ENCODE assay signal across 9 mouse cellular contexts in genomic region chr7:31172238-31172637, GRCm38 (mm10). TPM values are rescaled to one million over a fixed set of nuclear protein-coding genes. Genes with fewer than 3 reads are reported as not detected.
A peak's percentile ranks its signal among the peaks of the same experiment; 100 is the strongest.
DNase-seq lines count a peak whose midpoint lies in the region; ATAC-seq and TF ChIP-seq lines count a peak whose summit lies in the region.
"Had no signal": no experiment of that assay in that cellular context is flagged by ENCODE, and none has a peak within 500 bp of the region (broad histone marks: within the 10 kb centered on the region; RNA-seq: fewer than 3 reads in every experiment).

No protein-coding gene starts in this region.

- H3K27ac ChIP-seq in forebrain, postnatal 0 days (ENCODE audit: low read depth, low read length): no peak overlapping the region
- no peak overlapping the region for H3K27ac ChIP-seq in forebrain, embryonic 10.5 days
- H3K27ac ChIP-seq: neural tube, embryonic 13.5 days had no signal

- peak; percentile 55 for TF ChIP-seq CTCF in forebrain, postnatal 0 days (IDR thresholded peaks at IDR 0.05; ENCODE audit: low read depth)

- no peaks in the 10 kb centered on the region for H3K9me3 ChIP-seq in forebrain, postnatal 0 days (ENCODE audit: low read length)
- H3K9me3 ChIP-seq in forebrain, embryonic 10.5 days: no peaks in the 10 kb centered on the region
- H3K9me3 ChIP-seq: neural tube, embryonic 13.5 days had no signal

- no peak for ATAC-seq in forebrain, postnatal 0 days

- 14% methylated on average over 2 of the region's 2 CpGs for WGBS in forebrain, postnatal 0 days
- WGBS in forebrain, embryonic 10.5 days: 21% methylated on average over 2 of the region's 2 CpGs

- peak; percentile 13 for DNase-seq in forebrain, postnatal 0 days
- DNase-seq in forebrain, embryonic 10.5 days (ENCODE audit: extremely low spot score, low spot score): no peak
- peak; percentile 33 for DNase-seq in urinary bladder, postnatal 14 days (ENCODE audit: low spot score)
- DNase-seq in urinary bladder, postnatal 25 days (ENCODE audit: low spot score): no peak
- peak; percentile 56 for DNase-seq in embryo, embryonic 11 days
- peak; percentile 60 for DNase-seq in lung, postnatal 10 days
- DNase-seq in thymus, postnatal 25 days: peak; percentile 76
- DNase-seq in frontal cortex, postnatal 14 days (ENCODE audit: low spot score in 2 of 2): no peak

- no peaks in the 10 kb centered on the region for H3K4me1 ChIP-seq in forebrain, postnatal 0 days (ENCODE audit: insufficient read depth)
- no peaks in the 10 kb centered on the region for H3K4me1 ChIP-seq in forebrain, embryonic 10.5 days
- H3K4me1 ChIP-seq: neural tube, embryonic 13.5 days had no signal

- H3K9ac ChIP-seq in forebrain, postnatal 0 days: no peak overlapping the region
- H3K9ac ChIP-seq: neural tube, embryonic 13.5 days had no signal

- no peaks in the 10 kb centered on the region for H3K27me3 ChIP-seq in forebrain, postnatal 0 days (ENCODE audit: insufficient read depth, low read length)
- H3K27me3 ChIP-seq in forebrain, embryonic 10.5 days (ENCODE audit: poor library complexity, severe bottlenecking): no peaks in the 10 kb centered on the region
- H3K27me3 ChIP-seq: neural tube, embryonic 13.5 days had no signal

- no peak overlapping the region for H3K4me2 ChIP-seq in forebrain, postnatal 0 days (ENCODE audit: low read depth)
- H3K4me2 ChIP-seq: neural tube, embryonic 13.5 days had no signal

- H3K4me3 ChIP-seq in forebrain, postnatal 0 days (ENCODE audit: low read depth, low read length): no peak overlapping the region
- H3K4me3 ChIP-seq in forebrain, embryonic 10.5 days: no peak overlapping the region
- H3K4me3 ChIP-seq: neural tube, embryonic 13.5 days had no signal

- H3K36me3 ChIP-seq in forebrain, postnatal 0 days (ENCODE audit: insufficient read depth): no peaks in the 10 kb centered on the region
- no peaks in the 10 kb centered on the region for H3K36me3 ChIP-seq in forebrain, embryonic 10.5 days (replicated peaks)
- H3K36me3 ChIP-seq: neural tube, embryonic 13.5 days had no signal

RNA-seq across cellular contexts. Expression of gene Gramd1a, which starts 16.5 kb away (rescaled TPM):
- total RNA-seq in forebrain, postnatal 0 days (2014; rRNA removed): 244 and 265 TPM in 2 replicates
- 176 and 178 TPM in 2 replicates for polyA plus RNA-seq in forebrain, postnatal 0 days (2015; fragmentation: Nextera tagmentation; extraction: Ambion mirVana)
- polyA plus RNA-seq in forebrain, embryonic 10.5 days (2016; fragmentation: Nextera tagmentation; extraction: Ambion mirVana): 74.5 and 79.7 TPM in 2 replicates

RNA-seq across cellular contexts. Expression of gene Scn1b, which starts 45.4 kb away (rescaled TPM):
- total RNA-seq in forebrain, postnatal 0 days (2014; rRNA removed): 26.7 and 38.0 TPM in 2 replicates
- 24.4 and 29.8 TPM in 2 replicates for polyA plus RNA-seq in forebrain, postnatal 0 days (2015; fragmentation: Nextera tagmentation; extraction: Ambion mirVana)
- 0.25 and 0.55 TPM in 2 replicates for polyA plus RNA-seq in forebrain, embryonic 10.5 days (2016; fragmentation: Nextera tagmentation; extraction: Ambion mirVana)

RNA-seq across cellular contexts. Expression of gene Hpn, which starts 57.1 kb away (rescaled TPM):
- total RNA-seq in forebrain, postnatal 0 days (2014; rRNA removed): 0.48 TPM in 1 of 2 replicates, not detected in the other
- 0.19 and 0.61 TPM in 2 replicates for polyA plus RNA-seq in forebrain, postnatal 0 days (2015; fragmentation: Nextera tagmentation; extraction: Ambion mirVana)
- 1.4 and 1.9 TPM in 2 replicates for polyA plus RNA-seq in forebrain, embryonic 10.5 days (2016; fragmentation: Nextera tagmentation; extraction: Ambion mirVana)

Comparison
In these comparisons a context has a peak if more than half of its experiments do, and no peak if none do; other contexts are left out.
1. DNase-seq: peak in forebrain, postnatal 0 days (single experiment), urinary bladder, postnatal 14 days (single experiment), embryo, embryonic 11 days (single experiment), lung, postnatal 10 days (single experiment) and thymus, postnatal 25 days (single experiment); none in forebrain, embryonic 10.5 days (single experiment), urinary bladder, postnatal 25 days (single experiment) and frontal cortex, postnatal 14 days (0 of 2).
2. RNA of gene Scn1b, which starts 45.4 kb away (polyA plus RNA-seq): 24.4 to 29.8 TPM in forebrain, postnatal 0 days; 0.25 to 0.55 TPM in forebrain, embryonic 10.5 days; every median in the first group is over 10 times any median in the second.